Mouse (Mus musculus): ENCODE results near the gene Gm49380.

The Gm49380 gene

DNA sequence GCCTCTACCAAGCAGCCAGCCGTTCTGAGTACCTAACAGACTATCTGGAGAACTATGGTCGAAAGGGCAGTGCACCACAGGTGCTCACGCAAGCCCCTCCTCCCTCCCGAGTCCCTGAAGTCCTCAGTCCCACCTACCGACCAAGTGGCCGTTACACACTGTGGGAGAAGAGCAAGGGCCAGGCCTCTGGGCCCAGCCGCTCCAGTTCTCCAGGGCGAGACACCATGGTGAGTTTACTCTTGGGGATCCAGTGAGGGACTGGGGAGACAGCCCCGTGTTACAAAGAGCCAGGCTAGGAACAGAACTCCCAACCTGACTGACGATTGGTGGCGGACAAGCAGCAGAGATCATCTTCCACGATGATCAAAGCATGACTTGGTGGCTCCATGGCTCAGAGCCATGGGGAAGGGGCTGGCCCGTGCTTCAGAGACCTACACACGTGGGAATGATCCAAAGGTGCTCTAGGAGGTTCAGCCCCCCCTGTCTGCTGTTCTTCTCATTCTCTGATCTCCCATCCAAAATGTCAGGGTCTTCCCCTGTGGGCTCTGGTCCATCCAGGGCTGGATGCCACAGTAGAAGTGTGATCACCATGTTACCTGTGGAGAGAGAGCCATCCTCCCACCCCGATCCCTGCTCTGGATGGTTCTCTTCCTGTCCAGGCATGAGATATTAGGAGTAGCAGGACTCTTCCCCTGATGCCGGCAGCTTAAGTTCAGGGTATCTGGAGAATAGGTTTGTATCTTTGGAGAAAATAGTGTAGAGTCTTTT lies 37.1 kb downstream of the Gm49380 start:
- in situ Hi-C loops (cut with MboI) = no loop called here

DNA sequence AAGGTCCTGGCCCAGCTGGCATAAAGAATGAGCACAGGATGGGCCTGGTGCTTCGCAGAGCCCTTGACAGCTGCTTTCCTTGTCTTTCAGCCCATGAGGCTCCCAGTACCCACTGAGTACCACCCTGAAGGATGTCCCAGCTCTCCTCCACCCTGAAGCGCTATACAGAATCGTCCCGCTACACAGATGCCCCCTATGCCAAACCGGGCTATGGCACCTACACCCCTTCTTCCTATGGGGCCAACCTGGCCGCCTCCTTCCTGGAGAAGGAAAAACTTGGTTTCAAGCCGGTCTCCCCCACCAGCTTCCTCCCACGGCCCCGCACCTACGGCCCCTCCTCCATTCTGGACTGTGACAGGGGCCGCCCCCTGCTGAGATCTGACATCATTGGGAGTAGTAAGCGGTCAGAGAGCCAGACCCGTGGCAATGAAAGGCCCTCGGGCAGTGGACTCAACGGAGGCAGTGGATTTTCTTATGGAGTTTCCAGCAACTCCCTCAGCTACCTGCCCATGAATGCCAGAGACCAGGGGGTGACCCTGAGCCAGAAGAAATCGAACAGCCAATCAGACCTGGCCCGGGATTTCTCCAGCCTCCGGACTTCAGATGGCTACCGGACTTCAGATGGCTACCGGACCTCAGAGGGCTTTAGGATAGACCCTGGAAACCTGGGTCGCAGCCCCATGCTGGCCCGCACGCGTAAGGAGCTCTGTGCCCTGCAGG lies 37.9 kb downstream of the Gm49380 start:
- in situ Hi-C loops (cut with MboI) = no loop called here

DNA sequence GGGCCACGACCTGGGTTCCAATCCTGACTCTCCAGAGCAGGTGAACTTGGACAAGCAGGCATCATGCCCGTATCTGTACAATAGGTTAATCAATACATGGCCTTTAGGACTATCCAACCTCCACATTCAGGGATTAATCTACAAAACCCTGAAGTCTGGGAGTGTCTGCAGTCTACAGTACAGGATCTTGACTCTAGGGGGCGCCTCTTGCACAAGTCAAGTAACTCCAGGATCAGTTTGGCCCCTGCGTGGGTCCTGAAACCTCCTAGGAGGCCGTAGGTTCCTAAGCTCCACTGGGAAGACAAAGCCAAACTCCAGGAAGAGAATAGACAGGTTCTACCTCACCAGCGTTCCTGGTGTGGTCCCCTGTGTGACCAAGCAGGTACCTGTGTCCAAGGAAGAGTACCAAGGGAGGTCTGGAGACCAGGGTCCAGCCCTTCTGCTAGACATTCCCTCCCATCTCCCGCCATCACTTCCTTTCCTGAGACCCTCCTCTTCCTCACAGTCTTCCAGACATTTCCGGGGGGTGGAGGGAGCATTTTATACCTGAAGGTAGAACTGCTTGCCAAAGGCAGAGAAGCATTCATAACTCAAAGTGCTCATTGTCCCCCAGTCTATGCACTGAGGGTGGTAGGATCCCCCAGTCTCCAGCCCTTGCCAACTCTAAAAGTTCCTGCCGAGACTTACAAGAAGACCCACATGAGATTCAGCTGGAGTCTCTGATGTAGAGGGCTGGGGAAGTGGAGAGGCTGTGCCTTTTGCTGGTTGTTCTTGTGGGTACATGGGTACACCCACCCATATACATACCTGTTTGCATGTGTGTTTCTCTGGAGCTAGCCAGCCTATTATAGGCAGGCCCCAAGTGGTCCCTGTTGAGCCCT lies 38.7 kb downstream of the Gm49380 start:
- in situ Hi-C loops (cut with MboI) = no loop called here

DNA sequence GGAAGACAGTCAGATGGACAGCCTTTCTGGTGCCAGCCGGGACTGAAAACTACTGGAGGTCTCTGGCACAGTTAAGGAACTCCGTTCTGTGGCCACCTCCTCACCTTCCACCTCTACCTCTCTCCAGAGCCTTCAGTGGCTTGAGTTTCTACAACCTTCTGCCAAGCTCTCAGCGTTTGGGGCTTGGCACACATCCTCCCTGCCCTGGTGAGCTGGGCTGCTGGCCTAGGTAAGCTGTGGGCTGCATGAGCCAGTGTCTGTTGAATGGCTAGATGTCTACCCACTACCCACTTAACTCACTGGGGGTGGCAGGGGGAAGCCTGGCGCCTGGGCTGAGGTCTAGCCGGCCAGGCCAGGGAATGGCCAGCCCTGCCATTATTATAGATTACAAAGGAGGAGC lies 40.2 kb downstream of the Gm49380 start:
- in situ Hi-C loops (cut with MboI) = no loop called here

DNA sequence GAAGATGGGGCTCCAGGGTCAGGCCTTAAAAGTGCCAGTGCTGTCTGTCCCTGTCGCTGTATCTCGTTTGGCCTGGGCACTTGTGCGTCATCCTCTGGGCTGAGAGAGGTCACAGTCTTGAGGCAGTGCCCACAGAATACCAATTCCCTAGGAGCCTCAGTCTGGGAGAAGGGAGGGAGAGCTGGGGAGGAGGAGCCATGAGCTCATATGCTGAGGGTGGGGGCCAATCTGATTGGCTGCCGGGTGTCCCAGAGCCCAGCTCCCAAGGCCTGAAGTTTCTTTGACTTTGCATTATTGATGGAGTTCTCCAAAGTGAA lies 40.7 kb downstream of the Gm49380 start:
- in situ Hi-C loops (cut with MboI) = no loop called here

DNA sequence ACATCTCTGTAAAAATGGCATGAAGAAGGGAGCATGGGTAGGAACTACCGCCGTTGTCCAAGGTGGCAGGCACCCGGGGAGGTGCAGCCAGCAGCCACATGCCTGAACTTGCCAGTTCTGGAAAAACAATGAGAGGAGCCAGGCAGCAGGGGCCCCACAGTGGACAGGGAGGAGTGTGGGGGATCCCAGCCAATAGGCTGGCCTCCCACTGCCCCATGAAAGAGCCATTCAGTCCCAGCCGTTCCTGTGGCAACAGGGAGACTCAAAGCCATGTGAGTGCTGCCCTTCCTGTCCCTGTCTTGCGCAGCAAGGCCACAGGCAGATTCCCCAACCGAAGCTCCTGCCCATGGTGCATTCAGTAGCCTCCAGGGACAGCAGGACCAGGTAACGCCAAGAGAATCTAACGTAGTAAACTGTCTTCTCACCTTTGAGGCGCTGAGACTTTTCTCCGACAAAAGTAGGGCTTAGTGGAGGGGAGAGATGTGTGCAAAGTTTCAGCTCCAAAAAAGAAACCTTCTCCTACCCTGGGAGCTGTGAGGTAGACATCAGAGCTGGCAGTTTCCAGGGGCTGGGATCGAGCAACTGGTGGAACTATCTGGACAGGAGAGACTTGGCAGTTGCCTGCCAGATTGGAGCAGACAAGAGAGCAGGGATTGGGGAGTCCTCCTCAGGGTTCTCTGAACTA lies 41.2 kb downstream of the Gm49380 start:
- in situ Hi-C loops (cut with MboI) = no loop called here

DNA sequence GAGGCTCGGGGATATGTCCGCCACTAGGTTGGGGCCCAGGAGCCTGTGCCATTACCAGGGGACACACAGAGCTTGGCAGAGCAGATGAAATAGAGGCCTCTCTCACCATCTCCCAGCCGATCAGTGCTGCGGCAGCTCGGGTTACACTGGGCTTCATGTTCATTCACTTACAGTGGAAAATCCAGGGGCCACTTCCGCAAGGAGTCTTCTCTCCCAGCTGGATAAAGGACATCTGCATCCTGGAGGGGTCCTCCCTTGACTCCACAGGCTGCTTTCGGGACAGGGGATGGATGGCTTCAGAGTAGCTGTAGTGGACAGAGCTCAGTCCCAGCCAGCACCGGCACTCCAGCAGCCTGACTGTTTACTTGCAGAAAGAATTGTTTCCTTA lies 42.5 kb downstream of the Gm49380 start:
- in situ Hi-C loops (cut with MboI) = no loop called here

DNA sequence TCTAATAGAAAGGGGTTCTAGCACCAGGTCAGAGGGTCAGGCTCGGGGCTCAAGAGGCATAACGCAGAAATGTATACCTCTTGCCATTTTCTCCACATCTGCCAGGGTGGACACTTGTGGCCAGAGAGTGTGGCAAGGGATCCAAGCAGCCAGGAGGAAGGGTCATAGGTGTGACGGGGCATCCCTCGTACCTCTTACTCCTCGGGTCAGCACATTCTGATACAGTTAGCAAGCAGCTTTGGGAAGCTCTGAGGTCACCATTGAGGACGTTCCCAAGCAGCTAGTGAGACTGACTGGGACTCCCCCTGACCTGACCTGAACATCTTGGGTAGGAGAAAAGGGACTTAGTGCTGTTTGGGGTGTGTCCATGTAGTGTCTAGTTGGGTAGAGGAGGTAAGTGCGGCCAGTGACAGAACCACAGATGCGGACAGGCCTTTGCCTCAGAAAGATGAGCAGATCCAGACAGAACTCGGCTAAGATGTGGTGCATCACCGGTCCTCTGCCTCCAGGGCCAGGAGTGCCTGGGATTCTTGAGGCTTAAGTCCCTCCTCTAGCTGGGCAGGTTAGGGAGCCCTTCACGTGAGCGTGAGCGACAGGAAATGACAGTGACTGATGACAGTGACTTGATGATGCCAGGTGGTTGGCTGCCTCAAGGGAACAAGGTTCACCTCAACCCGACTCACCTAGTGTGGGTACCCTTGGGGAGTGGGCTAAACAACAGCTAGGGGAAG lies 43.0 kb downstream of the Gm49380 start:
- in situ Hi-C loops (cut with MboI) = no loop called here

DNA sequence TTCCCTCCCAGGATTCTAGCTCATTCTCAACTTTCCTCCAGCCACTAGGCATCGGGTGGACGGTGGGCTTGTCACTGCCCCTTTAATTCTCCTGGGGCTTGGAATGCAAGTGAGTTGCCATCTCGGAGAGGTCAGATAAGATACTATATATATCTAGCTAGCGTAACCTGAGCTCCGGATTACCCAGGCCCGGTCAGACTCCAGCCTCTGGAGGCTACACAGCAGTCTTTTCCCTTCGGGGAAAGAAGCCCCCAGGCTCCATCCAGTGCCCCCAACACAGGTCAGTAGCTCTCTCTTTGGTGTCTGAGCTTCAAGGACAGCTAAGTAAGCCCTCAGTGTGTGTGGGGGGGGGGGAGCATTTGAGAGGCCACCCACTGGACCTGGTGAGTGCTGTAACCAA lies 44.0 kb downstream of the Gm49380 start:
- in situ Hi-C loops (cut with MboI) = no loop called here

DNA sequence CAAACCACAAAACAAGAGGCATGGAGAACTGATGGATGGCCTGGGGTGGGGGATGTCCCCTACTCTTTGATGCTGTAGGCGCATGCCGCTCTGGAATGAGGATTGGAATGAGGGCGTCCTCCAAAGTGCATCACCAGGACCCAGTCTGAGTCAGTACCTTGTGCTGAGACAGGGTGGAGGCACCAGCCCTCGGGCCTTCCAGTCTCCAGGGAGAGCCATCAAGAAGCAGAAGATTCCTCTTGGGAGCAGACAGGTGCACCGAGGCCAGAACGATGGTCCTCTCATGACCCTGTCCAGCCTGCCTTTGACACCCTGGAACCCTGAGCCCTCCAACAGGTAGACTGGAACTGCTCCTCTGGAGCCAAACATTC lies 45.4 kb downstream of the Gm49380 start:
- in situ Hi-C loops (cut with MboI) = no loop called here

DNA sequence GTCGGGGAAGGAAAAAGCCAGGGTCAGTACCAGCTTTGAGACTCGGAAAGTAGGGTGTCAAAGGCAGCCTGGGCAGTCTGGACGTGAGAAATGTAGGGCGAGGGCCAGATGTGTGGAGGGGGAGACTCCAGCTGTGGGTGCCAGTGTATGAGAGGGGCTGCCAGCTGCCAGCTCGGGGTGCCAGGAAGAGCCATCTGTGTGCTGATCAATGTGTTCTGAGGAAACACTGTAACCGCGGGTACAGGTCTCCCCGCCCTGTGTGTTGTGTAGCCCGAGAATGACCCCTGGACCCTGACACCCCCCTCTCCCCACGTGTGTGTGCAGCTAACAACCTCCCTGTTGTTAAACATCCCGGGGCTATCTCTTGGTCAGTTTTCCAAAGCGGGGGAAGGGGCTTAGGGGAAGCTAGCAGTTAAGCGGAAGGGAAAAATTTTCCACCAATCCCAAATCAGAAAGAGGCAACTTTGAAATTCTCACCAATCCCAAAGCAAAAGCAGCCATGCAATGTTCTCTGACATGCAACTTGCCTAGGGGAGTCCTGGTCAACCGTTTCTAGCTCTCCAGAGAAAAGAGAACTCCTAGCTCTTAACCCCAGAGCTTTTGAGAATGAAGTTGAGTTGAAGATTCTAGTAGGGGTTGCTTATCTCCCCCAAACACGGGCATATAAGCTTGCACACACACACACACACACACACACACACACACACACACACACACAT lies 45.9 kb downstream of the Gm49380 start:
- in situ Hi-C loops (cut with MboI) = no loop called here

DNA sequence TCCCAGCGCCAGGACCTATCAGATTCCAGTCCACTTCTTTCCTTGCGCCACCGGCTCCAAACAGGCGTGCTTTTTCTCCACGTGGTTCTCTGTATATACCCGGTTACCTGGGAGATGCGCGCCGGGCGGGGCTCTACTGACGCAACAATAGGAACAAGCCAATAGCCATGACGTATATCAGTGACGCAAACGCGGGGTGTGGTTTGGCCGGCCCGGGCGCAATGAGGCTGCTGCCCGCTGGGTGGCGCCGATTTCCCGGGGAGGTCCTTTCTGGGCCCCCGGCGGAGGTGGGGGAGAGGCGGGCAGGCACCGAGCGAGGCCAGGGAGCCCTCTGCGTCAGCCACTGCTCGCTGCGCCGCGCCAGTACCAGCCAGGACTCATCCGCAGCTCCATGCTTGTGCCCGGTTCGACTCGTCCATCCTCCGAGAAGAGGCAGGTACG lies 46.5 kb downstream of the Gm49380 start, which contains the start of gene Usp2:
Gene Usp2 (plus strand): TSS at position 237 of the 441 bp plus-strand sequence.
- in situ Hi-C loops (cut with MboI) = no loop called here

DNA sequence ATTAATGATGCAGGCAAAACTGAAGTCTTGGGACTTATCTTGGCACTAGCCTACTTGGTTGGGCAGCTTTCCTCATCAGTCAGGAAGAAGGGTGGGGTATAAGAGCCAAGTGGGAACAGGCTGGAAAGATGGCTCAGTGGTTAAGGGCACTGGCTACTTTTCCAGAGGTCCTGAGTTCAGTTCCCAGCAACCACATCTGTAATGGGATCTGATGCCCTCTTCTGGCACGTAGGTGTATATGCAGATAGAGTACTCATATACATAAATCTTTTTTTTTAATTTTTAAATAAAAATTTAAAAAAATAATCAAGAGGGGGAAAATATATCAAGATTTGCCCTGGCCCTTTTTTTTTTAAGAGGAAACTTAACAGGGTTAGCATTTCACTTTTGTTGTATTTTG lies 48.1 kb downstream of the Gm49380 start:
- in situ Hi-C loops (cut with MboI) = no loop called here

DNA sequence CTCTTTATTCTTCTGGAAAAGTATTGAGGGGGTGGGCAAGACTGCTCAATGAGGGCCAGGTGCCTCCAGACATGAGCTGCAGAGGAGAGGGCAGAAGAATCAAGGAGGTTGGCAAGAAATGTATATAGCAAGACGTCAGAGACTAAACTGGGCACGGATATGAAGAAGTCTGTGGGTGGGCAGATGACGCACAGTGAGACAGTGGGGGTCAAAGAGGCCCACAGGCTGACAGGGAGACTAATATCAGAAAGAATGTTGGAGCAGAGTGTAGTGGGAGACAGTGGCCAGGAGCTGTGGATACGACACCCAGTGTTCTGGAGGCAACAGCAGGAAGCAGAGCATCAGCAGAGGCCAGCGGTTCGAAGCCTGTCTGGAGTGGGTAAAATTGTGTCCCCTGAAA lies 54.7 kb downstream of the Gm49380 start:
- in situ Hi-C loops (cut with MboI) = no loop called here

DNA sequence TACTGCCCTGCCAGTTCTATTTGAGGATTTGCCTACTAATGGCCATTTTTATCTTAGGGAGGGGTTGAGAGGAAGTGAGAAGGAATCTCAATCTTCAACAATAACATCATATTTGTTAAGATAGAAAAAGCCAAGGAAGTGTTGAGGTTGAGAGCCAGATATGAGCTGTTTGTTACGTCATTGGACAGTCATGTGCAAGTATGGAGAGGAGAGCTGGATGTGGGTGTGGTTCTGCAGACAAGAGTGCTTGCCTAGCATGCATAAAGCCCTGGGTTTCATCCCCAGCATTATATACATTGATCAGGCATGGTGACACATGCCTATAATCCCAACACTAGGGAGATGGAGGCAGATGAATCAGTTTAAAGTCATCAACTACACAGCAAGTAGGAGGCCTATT lies 59.4 kb downstream of the Gm49380 start:
- in situ Hi-C loops (cut with MboI) = no loop called here

DNA sequence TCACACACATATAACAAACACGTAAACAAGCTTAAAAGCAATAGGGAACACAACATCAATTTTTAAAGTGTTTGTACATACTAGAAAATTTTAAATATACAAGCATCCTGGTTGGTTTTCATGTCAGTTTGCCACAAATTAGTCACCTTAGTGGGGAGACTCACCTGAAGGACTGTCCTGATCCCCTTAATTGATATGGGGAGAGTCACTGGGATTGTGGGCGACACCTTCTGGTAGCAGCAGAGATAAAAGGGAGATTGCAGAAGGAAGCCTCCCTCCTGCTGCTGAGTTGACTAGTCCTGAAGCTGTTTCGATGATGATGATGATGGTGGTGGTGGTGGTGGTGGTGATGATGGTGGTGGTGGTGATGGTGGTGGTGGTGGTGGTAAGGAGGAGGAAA lies 60.4 kb downstream of the Gm49380 start:
- in situ Hi-C loops (cut with MboI) = no loop called here

DNA sequence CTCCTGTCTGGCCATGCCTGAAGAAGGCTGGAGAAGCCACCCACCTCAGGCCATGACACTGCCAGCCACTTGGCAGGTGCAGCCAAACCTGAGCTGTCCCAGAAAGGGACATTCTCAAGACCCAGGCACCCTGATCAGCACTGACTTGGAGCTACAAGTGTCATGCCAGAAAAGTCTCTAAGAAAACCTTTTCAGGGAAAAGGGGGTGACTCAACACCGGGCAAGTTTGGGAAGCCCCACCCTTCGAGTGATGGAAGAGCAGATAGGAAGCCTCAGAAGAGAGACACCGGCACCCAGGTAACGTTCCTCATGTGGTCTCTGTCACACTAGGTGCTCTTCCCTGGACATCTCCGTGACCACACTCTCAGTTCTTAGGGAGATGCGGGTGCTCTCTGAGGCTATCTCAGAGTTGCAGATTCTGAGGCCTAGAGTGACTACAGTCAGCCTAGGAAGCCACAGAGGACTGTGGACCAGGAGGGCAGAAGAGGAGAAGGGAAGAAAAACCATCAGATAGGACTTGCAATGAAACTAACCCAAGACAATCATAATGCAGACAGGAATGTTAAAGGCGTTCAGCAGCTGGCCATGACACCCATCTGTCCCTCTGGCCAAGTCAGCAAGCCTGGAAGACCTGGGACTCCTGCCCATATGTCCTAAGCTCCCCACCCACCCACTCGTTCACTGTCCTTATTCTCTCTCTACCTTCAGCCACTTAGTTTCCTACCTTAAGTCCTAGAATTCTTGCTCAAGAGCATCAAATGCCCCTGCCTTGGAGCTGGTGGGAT lies 63.7 kb downstream of the Gm49380 start:
- in situ Hi-C loops (cut with MboI) = no loop called here

DNA sequence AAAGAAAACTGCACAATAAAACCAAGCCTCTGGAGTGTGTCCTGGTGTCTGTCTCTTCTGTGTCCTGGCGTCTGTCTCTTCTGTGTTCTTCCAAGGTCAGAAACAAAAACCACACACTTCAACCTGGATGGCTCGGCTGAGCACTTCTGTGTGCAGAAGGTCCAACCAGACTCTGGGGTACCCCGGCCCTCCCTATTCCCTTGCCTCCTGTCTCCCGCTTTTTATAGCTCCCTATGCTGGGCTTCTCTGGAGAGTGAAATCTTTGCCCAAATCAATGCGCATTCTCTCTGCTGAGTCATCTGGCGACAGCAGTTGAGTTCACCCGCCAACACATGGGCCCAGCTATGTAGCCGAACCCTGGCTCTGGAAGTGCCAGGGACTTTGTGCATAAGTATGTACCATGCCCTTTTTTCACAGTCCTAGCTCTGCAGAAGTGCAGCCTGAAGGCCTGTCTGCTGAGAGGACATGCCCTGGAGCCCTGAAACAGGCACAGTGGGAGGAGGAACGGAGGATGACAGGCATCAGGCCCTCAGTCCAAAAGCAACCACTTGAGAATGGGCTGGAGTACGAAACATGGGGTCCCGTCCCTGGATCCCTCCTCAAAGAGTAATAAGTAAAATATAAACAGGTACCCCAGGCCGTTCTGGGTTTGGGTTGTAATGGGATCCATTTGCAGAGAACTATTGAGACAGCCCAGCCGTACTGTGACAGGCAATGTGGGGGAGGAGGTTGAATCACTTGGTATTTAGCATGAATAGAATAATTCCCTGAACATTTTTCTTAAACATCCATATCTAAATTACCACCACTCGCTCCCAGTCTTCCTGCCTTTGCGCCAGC lies 64.5 kb downstream of the Gm49380 start:
- in situ Hi-C loops (cut with MboI) = no loop called here

All from mature B cell (primary cell).